Comparison of ENCODE assay signal across 8 mouse cellular contexts in the genomic region with DNA sequence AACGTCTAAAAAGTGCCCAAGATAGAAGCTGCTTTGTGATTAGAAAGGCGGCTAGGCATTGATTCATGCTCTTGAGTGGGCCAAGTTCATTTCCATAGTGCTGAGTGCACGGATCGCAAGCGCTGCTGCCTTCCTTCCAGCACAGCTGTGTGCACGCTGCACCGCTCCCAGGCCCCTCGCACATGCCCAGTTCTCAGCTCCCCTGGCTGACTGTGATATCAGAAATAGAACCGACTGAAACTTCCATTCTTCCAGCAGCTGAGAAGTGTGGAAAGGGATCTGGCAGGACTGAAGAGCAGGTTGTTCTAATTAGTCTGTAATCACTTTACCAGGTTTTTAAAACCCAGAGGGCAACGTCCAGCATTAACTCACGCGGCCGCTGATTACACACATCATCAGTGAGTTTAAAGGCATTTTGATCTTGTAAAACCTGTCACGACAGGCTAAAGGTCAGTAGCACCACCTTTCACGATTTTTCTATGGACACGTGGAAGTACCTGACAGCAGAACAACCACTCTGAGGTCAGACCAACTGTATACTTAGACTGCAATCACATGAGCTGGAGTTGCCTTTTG.
DNase-seq lines count a peak whose midpoint lies in the region; ATAC-seq and TF ChIP-seq lines count a peak whose summit lies in the region.
"Had no signal": no experiment of that assay in that cellular context is flagged by ENCODE, and none has a peak within 500 bp of the region (broad histone marks: within the 10 kb centered on the region; RNA-seq: fewer than 3 reads in every experiment).

No protein-coding gene starts in this region.

- H3K4me1 ChIP-seq in cortical plate, adult 2 months (ENCODE audit: control insufficient read depth, insufficient read depth, low read length): peaks cover 18% of the 10 kb centered on the region
- peaks cover 33% of the 10 kb centered on the region for H3K4me1 ChIP-seq in forebrain, embryonic 12.5 days
- H3K4me1 ChIP-seq in heart, embryonic 15.5 days (replicated peaks): peaks cover 74% of the 10 kb centered on the region
- no peaks in the 10 kb centered on the region; the same call in 1 of the 2 replicates for H3K4me1 ChIP-seq in neural tube, embryonic 11.5 days (ENCODE audit: control insufficient read depth, insufficient read depth, low read length)

- 55% methylated on average over 16 of the region's 16 CpGs for WGBS in forebrain, embryonic 12.5 days
- 19% methylated on average over 16 of the region's 16 CpGs for WGBS in heart, embryonic 15.5 days
- 52% methylated on average over 16 of the region's 16 CpGs for WGBS in neural tube, embryonic 11.5 days

- no peaks in the 10 kb centered on the region for H3K36me3 ChIP-seq in forebrain, embryonic 12.5 days (replicated peaks)
- H3K36me3 ChIP-seq in heart, embryonic 15.5 days: no peaks in the 10 kb centered on the region
- no peaks in the 10 kb centered on the region for H3K36me3 ChIP-seq in neural tube, embryonic 11.5 days (ENCODE audit: control insufficient read depth, insufficient read depth, low read length)
- H3K36me3 ChIP-seq: liver, embryonic 15.5 days had no signal

- no peaks in the 10 kb centered on the region for H3K9me3 ChIP-seq in forebrain, embryonic 12.5 days
- no peaks in the 10 kb centered on the region for H3K9me3 ChIP-seq in heart, embryonic 15.5 days (replicated peaks)
- no peaks in the 10 kb centered on the region for H3K9me3 ChIP-seq in neural tube, embryonic 11.5 days (ENCODE audit: control insufficient read depth, low read length)
- H3K9me3 ChIP-seq: liver, embryonic 15.5 days had no signal

- no peak overlapping the region for H3K4me2 ChIP-seq in forebrain, embryonic 12.5 days
- peak overlapping the region; percentile 42 for H3K4me2 ChIP-seq in heart, embryonic 15.5 days
- no peak overlapping the region for H3K4me2 ChIP-seq in neural tube, embryonic 11.5 days (ENCODE audit: low read depth)
- H3K4me2 ChIP-seq: liver, embryonic 15.5 days had no signal

- TF ChIP-seq POLR2A in cortical plate, adult 2 months (IDR thresholded peaks at IDR 0.05; ENCODE audit: extremely low read depth, insufficient read depth, low read length): no peak

- peak; percentile 38 for DNase-seq in kidney, postnatal 14 days
- peak; percentile 47 for DNase-seq in neural tube, embryonic 11.5 days (ENCODE audit: low spot score)
- DNase-seq in ovary, postnatal 14 days (ENCODE audit: low spot score): no peak
- no peak for DNase-seq in cerebellum, adult 18-20 months

- peak overlapping the region; percentile 6; the same call in 1 of the 2 replicates for H3K27ac ChIP-seq in cortical plate, adult 2 months (ENCODE audit: insufficient read depth, low read length)
- H3K27ac ChIP-seq in forebrain, embryonic 12.5 days: no peak overlapping the region
- H3K27ac ChIP-seq in heart, embryonic 15.5 days: peak overlapping the region; percentile 92
- H3K27ac ChIP-seq in neural tube, embryonic 11.5 days (ENCODE audit: low read depth, low read length): no peak overlapping the region
- H3K27ac ChIP-seq: liver, embryonic 15.5 days had no signal

- ATAC-seq in forebrain, embryonic 12.5 days (ENCODE audit: low FRiP score): peak; percentile 55; the same call in 1 of the 2 replicates
- ATAC-seq in heart, embryonic 15.5 days (replicated peaks; ENCODE audit: insufficient number of reproducible peaks, insufficient read depth, low FRiP score, low read depth): peak; percentile 84
- no peak for ATAC-seq in neural tube, embryonic 11.5 days (ENCODE audit: insufficient read depth, low FRiP score, low TSS enrichment)

- no peak overlapping the region for H3K9ac ChIP-seq in forebrain, embryonic 12.5 days
- no peak overlapping the region for H3K9ac ChIP-seq in heart, embryonic 15.5 days
- H3K9ac ChIP-seq in neural tube, embryonic 11.5 days (ENCODE audit: low read length): no peak overlapping the region
- H3K9ac ChIP-seq: liver, embryonic 15.5 days had no signal

- no peaks in the 10 kb centered on the region for H3K27me3 ChIP-seq in forebrain, embryonic 12.5 days
- no peaks in the 10 kb centered on the region for H3K27me3 ChIP-seq in heart, embryonic 15.5 days
- no peaks in the 10 kb centered on the region for H3K27me3 ChIP-seq in neural tube, embryonic 11.5 days (ENCODE audit: control insufficient read depth, insufficient read depth, low read length)
- H3K27me3 ChIP-seq: liver, embryonic 15.5 days had no signal

- H3K4me3 ChIP-seq in cortical plate, adult 2 months (ENCODE audit: insufficient read depth, low read length): no peak overlapping the region
- H3K4me3 ChIP-seq in forebrain, embryonic 12.5 days (replicated peaks): no peak overlapping the region
- H3K4me3 ChIP-seq in heart, embryonic 15.5 days: no peak overlapping the region
- H3K4me3 ChIP-seq in neural tube, embryonic 11.5 days (ENCODE audit: low read depth, low read length): no peak overlapping the region
- H3K4me3 ChIP-seq: liver, embryonic 15.5 days had no signal

- TF ChIP-seq CTCF in cortical plate, adult 2 months (IDR thresholded peaks at IDR 0.05; ENCODE audit: extremely low read depth, insufficient read depth, low read length): no peak

Comparison
In these comparisons a context has a peak if more than half of its experiments do, and no peak if none do; other contexts are left out.
1. H3K27ac ChIP-seq: peak in cortical plate, adult 2 months (single experiment) and heart, embryonic 15.5 days (single experiment); none in forebrain, embryonic 12.5 days (single experiment) and neural tube, embryonic 11.5 days (single experiment).
2. DNase-seq: peak in kidney, postnatal 14 days (single experiment) and neural tube, embryonic 11.5 days (single experiment); none in ovary, postnatal 14 days (single experiment) and cerebellum, adult 18-20 months (0 of 2).